Mouse (Mus musculus) bone marrow macrophage, adult 2 months (primary cell): ENCODE results near the gene Hmgcs2.

Experiments used
- CTCF ChIP-seq: IDR thresholded peaks from 2 replicates; pipeline ENCODE4 v1.5.1; 2012; ENCODE audit warnings: low read depth, mild to moderate bottlenecking, low read length, moderate library complexity
- POLR2A ChIP-seq: IDR thresholded peaks from 2 replicates; pipeline ENCODE4 v1.6.1; 2012; ENCODE audit warnings: mild to moderate bottlenecking, low read depth, low read length, borderline replicate concordance

- TF ChIP-seq POLR2A = no peak
- no peak for TF ChIP-seq CTCF
These were observed 44.0 kb downstream of the Hmgcs2 start for GRCm38 (mm10) chr3:98324235-98324634.
